Mouse (Mus musculus) layer of hippocampus, adult 9-10 months (tissue): Measurements from ENCODE around the gene Begain.

Source experiments
- DNase-seq: peaks from one replicate; pipeline ENCODE4 v3.0.0; 2022; ENCODE audit warnings: low spot score

The Begain gene

DNA sequence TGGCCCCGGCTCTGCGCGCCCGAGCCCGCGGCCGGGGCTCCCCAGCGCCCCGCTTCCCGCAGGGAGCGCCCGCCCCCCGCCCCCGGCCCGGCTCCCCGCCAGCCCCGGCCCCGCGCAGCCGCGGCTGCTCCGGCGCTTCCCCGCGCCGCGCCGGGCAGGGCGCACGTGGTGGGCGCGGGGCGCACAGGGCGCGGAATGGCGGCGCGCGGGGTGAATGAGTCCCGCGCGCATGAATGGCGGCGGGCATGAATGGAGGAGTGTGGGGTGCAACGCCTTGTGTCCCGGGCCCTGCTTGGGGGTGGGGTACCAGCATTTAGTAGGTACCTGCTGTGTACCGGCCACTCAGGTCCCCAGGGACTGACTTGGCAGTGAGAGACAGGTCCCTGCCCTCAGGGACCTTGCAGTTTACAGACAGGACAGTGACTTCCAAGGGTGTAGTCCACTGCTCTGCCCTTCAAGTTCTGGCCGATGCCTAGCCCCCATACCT is at the start of gene Begain:
TSS of gene Begain (minus strand) at position 51 of the 487 bp plus-strand sequence.
- no peak for DNase-seq

DNA sequence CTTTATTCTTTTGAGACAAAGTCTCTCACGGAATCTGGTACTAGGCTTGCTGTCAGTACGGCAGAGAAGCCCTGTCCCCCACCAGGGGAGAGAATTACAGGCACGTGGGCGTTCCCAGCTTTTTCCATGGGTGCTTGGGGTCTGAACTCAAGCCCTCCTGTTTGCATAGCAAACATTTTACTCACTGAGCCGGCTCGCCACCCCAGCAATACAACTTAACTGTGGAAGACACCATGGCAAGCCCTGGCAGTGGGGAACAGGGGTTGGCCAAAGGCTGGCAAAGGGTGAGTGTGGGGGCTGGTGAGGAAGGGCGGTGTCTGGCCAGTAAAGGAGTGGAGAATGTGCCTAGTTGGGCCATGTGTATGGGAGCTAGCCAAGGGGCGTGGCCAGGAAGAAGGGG is 47.7 kb upstream of the Begain start:
- DNase-seq = no peak

DNA sequence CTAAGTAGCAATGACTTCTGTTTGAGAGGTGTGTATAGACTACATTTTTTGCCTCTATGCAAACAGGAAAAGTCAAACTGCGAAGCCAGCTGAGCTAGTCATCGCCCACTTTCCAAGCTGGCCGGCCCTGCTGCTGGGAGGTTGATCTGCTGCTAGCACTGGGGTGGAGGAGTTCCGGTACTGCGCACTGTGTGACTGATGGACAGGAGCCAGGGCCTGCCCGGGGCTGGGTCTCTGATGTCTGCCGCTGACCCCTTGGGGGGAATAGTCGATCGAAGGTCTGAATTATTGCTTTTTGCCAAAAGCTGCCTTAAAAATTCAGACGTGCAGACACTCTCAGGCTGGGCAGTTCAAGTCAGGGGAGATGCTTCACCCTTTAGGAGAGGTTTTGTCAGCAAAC is 47.1 kb upstream of the Begain start:
- no peak for DNase-seq

DNA sequence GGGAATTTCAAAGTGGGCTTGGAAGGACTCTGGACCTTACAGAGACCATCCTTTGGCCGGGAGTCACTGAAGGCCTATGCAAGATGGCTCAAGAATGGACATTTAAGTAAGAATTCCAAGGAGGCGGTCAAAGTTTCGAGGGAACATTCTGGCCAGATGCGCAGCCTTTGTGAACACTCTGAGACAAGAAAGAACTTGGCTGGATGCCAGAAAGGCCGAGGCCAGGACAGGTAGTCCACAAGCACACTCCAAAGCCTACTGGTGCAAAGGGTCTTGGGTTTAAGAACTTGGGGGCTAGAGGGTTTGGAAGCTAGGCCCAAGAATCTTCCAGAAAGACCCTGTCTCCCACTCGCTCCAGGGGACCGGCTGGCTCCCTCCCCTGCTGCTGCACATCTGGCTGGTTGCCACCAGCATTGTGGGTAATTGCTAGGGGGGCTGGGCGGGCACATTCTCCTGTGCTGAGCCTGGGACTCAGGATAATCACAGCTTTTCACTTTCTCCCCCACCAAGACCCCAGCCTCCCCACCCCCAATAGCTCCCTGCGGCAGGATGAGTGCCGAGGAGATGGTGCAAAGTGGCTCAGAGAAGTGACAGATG is 45.1 kb upstream of the Begain start:
- DNase-seq = no peak

DNA sequence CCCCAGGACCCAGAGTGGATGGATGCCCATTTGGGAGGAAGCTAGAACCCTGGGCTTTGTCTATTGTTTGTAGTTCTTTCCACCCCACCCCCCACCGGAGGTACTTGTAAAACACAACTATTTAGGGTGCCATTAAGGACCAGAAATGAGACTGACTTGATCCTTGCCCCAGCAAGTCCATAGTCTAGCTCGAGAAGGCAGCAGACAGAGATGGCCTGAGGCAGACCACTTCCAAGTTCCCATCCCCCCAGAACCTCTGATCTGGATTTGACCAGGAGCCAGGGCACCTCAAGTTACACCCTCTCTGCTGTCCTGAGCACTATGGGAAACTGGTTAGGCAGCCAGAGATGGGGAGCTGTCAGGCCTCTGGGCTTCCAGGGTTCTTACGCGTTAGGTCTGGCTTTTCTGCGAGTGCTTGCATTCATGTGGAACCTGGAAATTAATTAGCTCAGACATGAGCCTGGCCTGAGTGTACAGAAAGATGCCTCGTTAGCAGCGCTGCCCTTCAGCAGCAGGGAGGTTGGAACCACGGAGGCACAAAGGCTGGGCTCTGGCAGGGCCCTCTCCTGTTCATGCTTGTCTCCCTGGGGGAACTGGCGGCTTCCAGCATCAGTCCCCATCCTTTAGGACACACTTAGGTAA is 44.5 kb upstream of the Begain start:
- DNase-seq = no peak

DNA sequence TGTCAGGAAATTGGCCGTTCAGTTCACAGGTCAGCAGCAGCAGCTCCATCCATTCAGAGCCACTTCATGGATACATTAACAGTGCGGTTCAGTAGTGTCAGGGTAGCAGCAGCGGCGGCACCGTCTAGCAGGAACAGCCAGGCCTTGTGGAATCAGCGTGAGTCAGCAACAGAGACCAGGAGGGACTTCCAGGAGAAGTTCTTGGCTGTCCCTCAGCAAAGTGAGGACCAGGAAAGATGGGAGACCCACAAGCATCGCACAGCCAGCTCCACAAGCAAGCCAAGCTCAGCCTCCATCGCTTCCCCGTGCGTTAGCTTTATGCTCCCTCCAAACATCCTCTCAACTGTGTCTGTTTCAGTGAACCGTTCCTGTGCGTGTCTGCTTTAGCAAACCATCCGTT is 40.9 kb upstream of the Begain start:
- no peak for DNase-seq

DNA sequence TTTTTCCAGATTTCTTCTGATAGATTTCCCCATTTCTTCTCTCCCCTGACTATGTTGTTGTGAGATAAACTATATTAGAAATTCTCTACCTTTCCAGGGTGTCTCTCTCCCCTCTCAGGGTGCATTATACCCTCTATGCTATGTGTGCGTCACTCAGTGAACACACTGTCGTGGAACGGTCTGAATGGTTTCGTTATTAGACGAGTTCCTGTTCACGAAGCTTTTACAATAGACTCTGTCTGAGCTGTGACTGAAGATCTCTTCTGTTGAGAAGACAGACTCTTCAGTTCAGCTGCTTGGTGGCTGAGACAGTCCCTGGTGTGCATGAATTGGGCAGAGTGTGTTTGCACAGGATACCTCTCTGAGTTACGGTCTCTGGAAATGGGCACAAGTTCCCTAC is 32.4 kb upstream of the Begain start:
- no peak for DNase-seq

DNA sequence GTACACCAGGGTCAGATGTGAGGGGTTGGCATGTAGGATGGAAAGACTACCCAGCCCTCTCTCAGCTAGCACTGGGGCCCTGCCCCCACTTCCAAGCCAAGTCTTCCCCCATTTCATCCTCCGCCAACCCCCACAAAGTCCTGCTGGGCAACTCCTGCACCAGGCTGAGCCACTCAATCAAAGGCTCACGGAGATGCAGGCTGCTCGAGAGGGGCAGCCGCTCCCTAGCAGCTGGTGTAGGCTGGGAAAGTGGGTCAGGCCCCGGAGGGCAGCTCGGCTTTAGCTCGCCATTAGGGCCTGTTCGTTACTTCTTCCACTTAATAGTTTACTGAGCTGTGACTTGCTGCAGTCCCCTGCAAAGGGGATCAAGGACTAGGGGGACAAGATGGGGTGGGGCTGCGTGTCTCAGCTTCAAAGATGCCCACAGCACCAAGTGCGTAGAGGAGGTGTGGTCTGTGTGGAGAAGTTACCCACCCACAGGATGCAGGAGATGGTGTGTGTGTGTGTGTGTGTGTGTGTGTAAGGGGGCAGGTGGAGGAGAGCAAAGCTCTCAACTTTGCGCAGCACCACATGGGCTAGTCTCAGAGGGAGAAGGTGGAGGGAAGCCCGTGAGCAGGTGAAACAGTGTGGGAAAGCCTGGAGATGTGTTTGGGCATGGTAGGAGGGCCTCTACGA is 22.6 kb upstream of the Begain start:
- no peak for DNase-seq

DNA sequence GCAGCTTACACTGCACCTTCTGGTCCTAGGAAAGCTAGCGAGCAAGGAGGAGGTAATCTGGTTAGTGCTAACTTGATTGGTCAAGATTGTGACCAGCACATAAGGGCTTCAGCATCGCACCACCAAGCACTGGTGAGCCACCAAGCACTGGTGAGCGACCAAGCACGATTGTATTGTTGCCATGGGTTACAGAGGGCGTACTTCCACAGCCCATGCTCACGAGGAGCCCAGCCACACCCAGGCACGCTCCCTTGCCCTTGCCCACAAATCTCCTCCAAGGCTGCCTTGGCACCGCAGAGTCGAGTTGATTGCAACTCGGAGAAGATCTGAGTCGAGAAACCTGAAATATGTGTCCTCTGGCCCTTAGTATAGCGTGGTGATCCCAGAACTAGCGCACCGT is 22.0 kb upstream of the Begain start:
- no peak for DNase-seq

DNA sequence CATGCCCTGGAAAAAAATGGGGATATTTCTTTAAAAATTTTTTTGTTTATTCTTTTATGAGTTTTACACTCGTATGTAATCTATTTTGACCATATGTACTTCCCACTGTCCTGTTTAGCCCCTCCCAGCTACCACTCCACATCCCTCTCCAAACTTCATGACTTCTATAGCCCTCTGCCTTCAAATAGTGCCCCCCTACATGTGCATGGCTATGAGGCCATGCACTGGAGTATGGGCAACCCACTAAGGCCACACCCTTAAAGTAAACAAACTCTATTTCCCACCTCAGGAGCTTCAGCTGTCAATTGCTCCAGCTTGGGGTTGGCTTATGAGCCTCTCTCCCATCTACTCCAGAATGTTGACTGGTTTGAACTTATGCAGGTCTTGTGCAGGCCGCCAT is 18.1 kb upstream of the Begain start:
- no peak for DNase-seq

DNA sequence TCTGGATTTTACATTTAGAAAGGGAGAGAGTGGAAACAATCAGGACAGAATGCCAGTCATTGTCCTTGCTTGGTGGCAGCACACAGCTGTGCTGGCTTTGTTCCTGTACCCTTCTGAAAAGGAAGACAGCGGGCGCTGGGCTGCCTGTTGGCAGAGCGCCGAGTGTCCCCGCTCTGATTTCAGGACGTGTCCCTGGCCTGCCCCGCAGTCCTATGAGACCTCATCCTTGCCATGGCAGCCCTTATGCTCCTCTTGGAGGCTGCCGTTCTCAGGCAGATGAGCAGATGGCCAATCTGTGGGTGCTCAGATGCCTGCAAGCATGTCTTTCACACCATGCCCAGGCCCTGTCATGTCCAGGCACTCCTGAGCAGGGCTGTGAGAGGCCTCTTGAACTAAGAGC is 17.7 kb upstream of the Begain start:
- peak; percentile 39 for DNase-seq

DNA sequence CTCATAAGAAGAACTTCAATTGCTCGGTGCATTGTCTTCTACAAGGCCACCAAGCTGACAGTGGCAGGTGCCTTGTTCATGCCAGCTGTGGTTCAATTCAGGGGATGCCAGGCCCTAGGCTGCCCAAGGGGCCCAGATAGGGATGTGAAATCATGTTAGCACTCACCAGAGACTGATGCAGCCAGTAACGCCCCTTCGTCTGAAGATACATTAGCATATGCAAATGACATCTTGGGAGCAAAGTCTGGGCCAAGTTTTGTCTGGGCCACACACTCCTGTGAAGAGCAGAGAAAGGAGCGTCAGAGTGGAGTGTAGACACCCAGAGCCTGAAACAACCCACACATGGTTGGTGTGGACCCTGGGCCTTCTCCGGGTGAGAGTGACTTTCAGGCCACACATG is 17.0 kb upstream of the Begain start:
- DNase-seq = no peak

DNA sequence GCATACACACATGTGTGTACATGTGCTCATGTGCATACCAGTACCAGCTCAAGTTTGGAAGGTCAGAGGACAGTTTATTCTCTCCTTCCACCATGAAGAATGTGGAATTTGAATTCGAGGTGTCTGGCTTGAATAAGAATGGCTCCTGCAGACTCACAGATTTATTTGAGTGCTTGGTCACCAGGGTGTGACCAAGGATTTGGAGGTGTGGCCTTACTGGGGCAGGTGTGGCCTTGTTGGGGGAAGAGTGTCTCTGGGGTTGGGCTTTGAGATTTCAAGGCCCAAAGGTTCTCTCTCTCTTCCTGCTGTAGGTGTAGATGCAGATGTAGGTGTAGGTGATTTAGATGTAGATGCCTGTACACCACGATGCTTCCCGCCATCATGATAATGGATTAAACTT is 15.5 kb upstream of the Begain start:
- no peak for DNase-seq

DNA sequence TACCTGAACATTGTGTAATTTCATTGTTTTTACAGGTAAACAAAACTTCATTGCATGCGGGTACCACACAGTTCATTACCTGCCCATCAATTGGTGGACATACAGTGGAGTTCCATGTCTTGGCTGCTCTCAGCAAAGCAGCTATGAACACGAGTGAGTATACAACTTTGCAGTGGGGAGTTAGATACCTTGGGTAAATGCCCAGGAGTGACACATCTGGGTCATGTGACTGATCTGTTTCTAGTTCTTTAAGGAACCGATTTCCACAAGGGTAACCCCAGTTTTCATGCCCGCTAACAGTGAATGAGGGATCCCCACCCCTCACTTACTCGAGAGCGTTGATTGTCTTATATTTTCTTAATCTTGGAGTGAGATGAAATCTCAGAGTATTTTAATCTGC is 9.0 kb upstream of the Begain start:
- no peak for DNase-seq

DNA sequence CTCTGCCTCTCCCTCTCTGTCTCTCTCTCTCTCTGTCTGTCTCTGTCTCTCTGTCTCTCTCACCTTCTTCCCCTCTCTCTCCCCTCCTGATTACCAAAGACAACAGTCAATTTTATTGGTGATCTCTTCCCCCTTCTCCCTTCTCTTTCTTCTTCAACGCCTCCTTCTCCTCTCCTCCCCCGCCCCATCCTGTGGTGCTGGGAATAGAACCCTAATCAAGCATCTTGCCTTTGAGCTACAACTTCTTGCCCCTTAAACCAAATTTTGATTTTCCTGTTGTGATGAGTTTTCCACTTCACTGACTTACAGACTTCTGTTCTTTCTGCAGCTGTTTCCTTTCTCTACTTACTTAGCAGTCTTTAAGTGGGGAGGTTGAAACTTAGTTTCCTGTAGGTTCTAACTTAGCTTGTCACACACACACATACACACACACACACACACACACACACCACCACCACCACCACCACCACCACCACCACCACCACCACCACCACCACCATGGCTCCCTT is 6.8 kb upstream of the Begain start:
- DNase-seq = no peak

DNA sequence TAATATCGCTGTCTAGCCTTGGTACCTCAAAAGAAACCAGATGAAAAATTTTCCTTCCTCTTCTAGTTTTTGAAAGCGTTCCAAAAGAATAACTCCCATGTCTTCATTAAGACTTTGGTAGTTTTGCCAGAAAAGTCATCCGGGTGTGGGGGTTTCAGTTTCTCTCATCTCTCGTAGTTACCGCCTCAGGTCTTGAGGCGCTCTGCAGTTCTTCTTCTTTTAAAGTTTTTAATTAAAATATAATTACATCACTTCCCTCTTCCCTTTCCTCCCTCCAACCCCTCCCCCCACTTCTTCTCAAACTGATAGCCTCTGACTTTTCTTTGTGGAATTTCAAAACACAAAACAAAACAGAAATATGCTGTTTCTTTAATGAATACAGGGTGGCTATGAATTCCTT is 6.1 kb upstream of the Begain start:
- DNase-seq = no peak

DNA sequence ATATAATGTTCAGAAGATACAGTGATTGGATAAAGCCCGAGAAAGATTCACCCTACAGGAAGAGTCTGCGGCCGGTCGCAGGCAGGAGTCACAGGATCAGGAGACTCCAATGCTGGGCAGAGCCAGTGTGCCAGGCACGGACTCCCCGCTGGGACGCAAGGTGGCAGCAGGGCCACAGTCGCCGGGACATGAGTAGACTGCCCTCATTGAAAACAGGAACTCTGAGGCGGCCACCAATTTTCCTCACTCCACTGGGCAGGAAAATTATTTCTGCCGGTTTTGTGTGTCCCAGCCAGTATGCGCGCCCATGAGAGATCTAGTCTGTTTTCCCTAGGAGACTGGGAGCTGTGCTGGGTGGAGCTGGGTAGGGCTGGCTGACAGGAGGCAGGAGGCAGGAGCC is 3.2 kb upstream of the Begain start:
- DNase-seq = no peak

DNA sequence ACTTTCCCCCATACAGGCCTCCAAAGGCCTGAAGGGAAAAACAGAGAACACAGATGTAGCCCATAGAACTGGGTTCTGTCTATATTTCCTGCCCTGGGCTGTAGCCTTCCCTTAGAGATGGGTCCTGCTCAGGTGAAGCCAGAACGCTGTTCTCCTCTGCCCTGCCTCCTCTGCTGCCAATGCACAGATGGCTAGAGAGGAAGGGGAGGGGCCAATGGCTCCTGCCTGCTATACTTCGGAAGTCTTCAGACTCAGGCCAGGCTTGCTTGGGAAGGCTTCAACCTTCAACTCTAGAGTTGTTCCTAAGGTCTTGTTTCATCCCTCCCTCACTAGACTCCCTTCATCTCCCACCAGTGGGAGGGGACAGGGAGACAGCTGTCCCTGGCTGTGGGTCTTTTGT is 1.7 kb upstream of the Begain start:
- DNase-seq = no peak

DNA sequence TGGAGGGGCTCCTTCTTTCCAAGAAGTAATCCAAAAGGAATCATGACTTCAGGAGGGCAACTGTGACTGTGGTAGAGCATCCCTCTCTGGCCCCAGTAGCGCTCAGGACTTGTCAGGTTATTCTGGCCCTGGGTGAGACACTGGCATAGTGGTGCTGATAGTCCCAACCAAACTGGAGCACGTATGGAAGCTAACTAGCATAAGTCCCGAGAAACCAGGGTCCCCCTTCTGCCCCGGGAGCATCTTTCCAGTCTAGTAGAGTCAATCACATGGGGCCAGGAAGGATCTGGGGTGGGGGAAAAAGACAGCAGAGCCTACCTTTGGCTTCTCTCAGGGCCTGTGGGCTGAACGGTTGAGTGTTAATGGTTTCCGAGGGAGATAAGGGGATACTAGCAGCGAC is 721 bp upstream of the Begain start:
- DNase-seq = no peak

DNA sequence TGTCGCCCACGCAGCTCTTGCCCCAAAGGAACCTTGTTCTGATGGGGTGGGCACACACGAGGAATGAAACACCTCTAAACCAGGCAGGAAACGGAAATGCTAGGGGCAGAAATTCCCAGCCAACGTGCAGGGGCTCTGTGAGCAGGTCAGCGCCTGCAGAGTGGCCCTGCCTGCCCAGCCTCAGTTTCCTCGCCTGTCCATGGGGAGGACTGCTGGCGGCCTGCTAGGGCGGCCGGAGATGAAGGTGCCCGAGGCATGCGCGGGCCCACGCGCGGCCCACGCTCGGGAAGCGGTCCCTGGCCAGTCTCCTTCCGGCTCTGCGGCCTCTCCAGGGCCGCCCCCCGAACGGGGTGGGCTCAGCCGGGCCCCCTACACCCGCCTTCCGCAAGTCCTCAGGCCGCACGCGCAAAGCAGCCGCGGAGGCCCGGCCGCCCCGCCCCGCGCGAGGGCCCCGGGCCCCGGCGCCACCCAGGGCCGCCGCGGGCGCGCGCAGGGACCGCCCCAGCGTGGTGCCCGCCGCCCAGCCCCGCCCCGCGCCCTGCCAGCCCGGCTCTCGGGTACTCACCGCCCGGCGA is 369 bp downstream of the Begain start:
- DNase-seq = no peak

DNA sequence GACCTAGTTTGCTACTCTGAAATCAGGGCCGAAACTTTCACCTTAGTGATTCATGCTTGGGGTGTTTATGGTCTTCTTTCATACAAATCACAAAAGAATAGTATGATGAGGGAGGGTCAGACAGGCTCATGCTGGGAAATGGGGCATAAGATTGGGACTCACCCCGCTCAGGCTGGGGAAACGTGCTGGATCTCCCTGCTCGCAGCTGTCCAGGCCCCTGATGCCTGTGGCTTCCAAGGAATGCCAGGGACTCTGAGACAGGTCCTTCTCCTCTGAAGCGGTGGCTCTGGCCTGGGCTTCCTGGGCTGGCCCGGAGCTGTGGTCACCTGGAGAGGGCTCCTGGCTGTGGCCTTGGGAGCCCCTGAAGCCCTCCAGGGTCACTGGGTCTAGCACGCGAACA is 9.4 kb downstream of the Begain start:
- DNase-seq = no peak

DNA sequence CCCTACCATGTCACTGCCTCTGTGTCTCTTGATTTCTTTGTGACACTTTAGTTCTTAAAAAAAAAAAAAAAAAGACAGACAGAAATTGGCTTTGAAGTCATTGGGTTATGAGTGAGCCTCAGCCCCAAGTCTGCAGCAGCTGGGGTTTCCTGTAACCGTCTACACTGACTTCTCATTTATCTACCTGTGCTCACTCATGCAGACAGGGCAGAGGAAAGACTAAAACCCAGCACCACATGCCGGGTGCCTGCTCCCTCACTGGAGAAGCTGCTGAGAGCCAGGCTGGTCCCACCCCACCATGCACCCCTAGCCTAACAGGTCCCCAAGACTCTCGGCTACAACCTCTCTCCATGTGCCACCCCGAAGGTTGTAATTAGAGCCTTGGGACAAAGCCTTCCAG is 10.3 kb downstream of the Begain start:
- no peak for DNase-seq
